Mouse (Mus musculus): ENCODE data around the gene Arid1b. TPM values are rescaled to one million over a fixed set of nuclear protein-coding genes. Genes with fewer than 3 reads are reported as not detected.

The Arid1b gene
- polyA plus RNA-seq, 1 experiment from 2014 or later: 5.2 TPM

DNA sequence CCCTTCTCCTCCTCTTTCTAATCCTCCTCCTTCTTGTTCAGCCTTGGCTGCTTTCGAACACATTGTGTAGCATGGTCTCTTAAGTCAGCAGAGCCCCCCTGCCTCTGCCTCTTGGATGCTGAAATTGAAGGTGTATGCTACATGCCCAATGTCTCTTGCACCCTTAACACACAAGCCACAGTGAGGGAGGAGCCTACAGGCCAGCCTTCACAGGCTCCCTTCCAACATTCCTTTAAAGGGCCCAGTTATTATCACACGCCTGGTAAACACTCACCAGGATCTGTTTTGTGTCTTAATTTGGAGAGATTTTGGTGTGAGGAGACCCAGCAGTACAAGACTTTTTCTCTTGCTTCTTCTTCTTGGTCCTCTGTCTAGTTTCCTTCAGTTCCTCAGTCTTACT is 122.9 kb downstream of the Arid1b start:
- no peaks in the 10 kb centered on the region for H3K9me3 ChIP-seq
- no peaks in the 10 kb centered on the region for H3K27me3 ChIP-seq (replicated peaks)
- H3K36me3 ChIP-seq: no peaks in the 10 kb centered on the region
- no peak for ATAC-seq (ENCODE audit: extremely low read depth, insufficient number of reproducible peaks, low FRiP score, low TSS enrichment)
- H3K27ac ChIP-seq (replicated peaks): 0 out of 2 replicates have a peak overlapping the region, but pooled peaks have one; percentile 32
- H3K4me1 ChIP-seq: peaks cover 67% of the 10 kb centered on the region
- 56% methylated on average over 2 of the region's 2 CpGs for WGBS
- H3K4me2 ChIP-seq: no peak overlapping the region
- no peak overlapping the region for H3K4me3 ChIP-seq
- no peak overlapping the region for H3K9ac ChIP-seq

GRCm38 (mm10) chr17:5118171-5118570 is 124.0 kb downstream of the Arid1b start:
- Histone ChIP-seq H3K27ac (replicated peaks) (0 out of 2 replicates have a peak overlapping the region, but pooled peaks have one; percentile 20), H3K4me2 (no peak overlapping the region), H3K36me3 (no peaks in the 10 kb centered on the region), H3K4me3 (no peak overlapping the region), H3K4me1 (peaks cover 65% of the 10 kb centered on the region), H3K27me3 (replicated peaks) (no peaks in the 10 kb centered on the region), H3K9ac (no peak overlapping the region), H3K9me3 (no peaks in the 10 kb centered on the region)
- no peak for ATAC-seq (ENCODE audit: extremely low read depth, insufficient number of reproducible peaks, low FRiP score, low TSS enrichment)
- WGBS: 55% methylated on average over 4 of the region's 4 CpGs

DNA sequence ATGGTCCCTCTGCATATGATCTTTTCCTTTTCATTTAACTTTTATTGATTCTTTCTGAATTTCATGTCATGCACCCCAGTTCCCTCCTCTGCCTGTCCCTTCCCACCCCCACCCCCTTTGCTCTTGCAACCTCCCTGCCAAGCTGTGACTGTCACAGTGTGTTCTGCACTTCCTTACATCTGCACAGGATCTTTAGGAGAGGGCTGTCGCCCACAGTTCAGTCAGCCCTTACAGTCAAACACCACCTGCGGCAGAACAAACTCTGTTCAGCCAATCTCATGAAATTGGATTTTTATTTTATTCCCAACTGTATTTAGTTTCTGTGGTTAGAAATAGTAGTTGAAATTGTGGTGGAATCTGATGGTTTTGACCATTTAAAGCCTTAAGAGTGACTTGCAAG is 130.5 kb downstream of the Arid1b start:
- Histone ChIP-seq H3K27ac (replicated peaks) (no peak overlapping the region), H3K4me3 (no peak overlapping the region), H3K9me3 (no peaks in the 10 kb centered on the region), H3K4me2 (no peak overlapping the region), H3K27me3 (replicated peaks) (no peaks in the 10 kb centered on the region), H3K4me1 (peaks cover 57% of the 10 kb centered on the region), H3K36me3 (peaks cover 11% of the 10 kb centered on the region), H3K9ac (no peak overlapping the region)
- 44% methylated on average over 2 of the region's 2 CpGs for WGBS
- ATAC-seq (ENCODE audit: extremely low read depth, insufficient number of reproducible peaks, low FRiP score, low TSS enrichment): no peak

- Histone ChIP-seq H3K4me2 (no peak overlapping the region), H3K9me3 (no peaks in the 10 kb centered on the region), H3K4me1 (peaks cover 51% of the 10 kb centered on the region), H3K27me3 (replicated peaks) (no peaks in the 10 kb centered on the region), H3K9ac (no peak overlapping the region), H3K4me3 (no peak overlapping the region), H3K36me3 (peaks cover 11% of the 10 kb centered on the region), H3K27ac (replicated peaks) (no peak overlapping the region)
- ATAC-seq (ENCODE audit: extremely low read depth, insufficient number of reproducible peaks, low FRiP score, low TSS enrichment): no peak
- 54% methylated on average over 5 of the region's 5 CpGs for WGBS
Measured at GRCm38 (mm10) chr17:5125084-5125855, 131.1 kb downstream of the Arid1b start.

GRCm38 (mm10) chr17:5125856-5126806 is 132.0 kb downstream of the Arid1b start:
- no peaks in the 10 kb centered on the region for H3K27me3 ChIP-seq (replicated peaks)
- H3K9me3 ChIP-seq: no peaks in the 10 kb centered on the region
- WGBS: 90% methylated on average over 5 of the region's 5 CpGs
- ATAC-seq (ENCODE audit: extremely low read depth, insufficient number of reproducible peaks, low FRiP score, low TSS enrichment): no peak
- peaks cover 11% of the 10 kb centered on the region for H3K36me3 ChIP-seq
- H3K27ac ChIP-seq (replicated peaks): no peak overlapping the region
- no peak overlapping the region for H3K9ac ChIP-seq
- H3K4me2 ChIP-seq: no peak overlapping the region
- H3K4me1 ChIP-seq: peaks cover 43% of the 10 kb centered on the region
- no peak overlapping the region for H3K4me3 ChIP-seq

DNA sequence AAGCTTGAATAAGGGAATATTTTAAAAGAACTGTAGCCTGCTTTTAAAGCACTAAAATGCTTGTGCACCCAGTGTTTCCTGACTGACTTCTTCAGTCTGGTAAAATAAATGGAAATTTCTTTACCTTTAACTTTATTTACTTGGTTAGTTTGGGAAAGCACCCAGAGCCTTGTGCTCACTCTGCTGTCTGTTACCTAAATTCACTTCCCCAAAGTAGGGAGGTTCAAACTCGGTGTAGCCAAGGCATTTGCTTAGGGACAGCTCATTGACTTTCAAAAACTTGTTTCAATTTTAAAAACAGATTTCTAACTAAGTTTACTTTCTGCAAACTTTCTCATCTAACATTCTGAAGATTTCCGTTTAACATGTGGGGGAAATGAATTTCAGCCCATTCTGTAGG is 135.5 kb downstream of the Arid1b start:
- no peak overlapping the region for H3K4me3 ChIP-seq
- no peak overlapping the region for H3K27ac ChIP-seq (replicated peaks)
- no peak overlapping the region for H3K9ac ChIP-seq
- H3K27me3 ChIP-seq (replicated peaks): no peaks in the 10 kb centered on the region
- no peaks in the 10 kb centered on the region for H3K9me3 ChIP-seq
- H3K4me1 ChIP-seq: peaks cover 26% of the 10 kb centered on the region
- H3K36me3 ChIP-seq: peaks cover 11% of the 10 kb centered on the region
- no peak for ATAC-seq (ENCODE audit: extremely low read depth, insufficient number of reproducible peaks, low FRiP score, low TSS enrichment)
- 77% methylated on average over 2 of the region's 2 CpGs for WGBS
- H3K4me2 ChIP-seq: no peak overlapping the region

GRCm38 (mm10) chr17:5130116-5130515 is 136.0 kb downstream of the Arid1b start:
- Histone ChIP-seq H3K4me2 (no peak overlapping the region), H3K36me3 (peaks cover 11% of the 10 kb centered on the region), H3K4me3 (no peak overlapping the region), H3K27me3 (replicated peaks) (no peaks in the 10 kb centered on the region), H3K27ac (replicated peaks) (no peak overlapping the region), H3K4me1 (peaks cover 21% of the 10 kb centered on the region), H3K9me3 (no peaks in the 10 kb centered on the region), H3K9ac (no peak overlapping the region)
- WGBS: 87% methylated on average over 4 of the region's 4 CpGs
- no peak for ATAC-seq (ENCODE audit: extremely low read depth, insufficient number of reproducible peaks, low FRiP score, low TSS enrichment)

DNA sequence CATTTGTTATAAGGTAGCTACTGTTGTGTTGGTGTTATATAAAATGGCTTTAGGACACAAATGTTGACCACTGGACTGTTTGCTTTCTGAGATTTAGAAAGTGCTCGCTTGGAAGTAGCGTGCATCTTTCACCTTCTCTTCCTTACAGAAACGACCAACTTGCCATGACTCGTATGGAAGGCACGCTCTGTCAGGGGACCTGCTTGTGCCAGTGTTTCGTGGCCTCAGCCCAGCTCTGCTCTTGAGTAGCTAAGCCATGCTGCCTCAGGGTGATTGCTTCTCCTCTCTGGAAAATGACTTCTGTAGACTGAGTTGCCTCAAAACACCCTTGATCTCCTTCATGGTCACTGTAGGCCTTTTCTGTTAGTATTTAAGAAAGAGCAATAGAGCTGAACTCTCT is 137.6 kb downstream of the Arid1b start:
- WGBS: 90% methylated on average over 6 of the region's 6 CpGs
- H3K4me2 ChIP-seq: no peak overlapping the region
- no peaks in the 10 kb centered on the region for H3K27me3 ChIP-seq (replicated peaks)
- no peak overlapping the region for H3K4me3 ChIP-seq
- H3K9me3 ChIP-seq: no peaks in the 10 kb centered on the region
- ATAC-seq (ENCODE audit: extremely low read depth, insufficient number of reproducible peaks, low FRiP score, low TSS enrichment): no peak
- H3K4me1 ChIP-seq: peaks cover 13% of the 10 kb centered on the region
- peaks cover 11% of the 10 kb centered on the region for H3K36me3 ChIP-seq
- no peak overlapping the region for H3K27ac ChIP-seq (replicated peaks)
- no peak overlapping the region for H3K9ac ChIP-seq

DNA sequence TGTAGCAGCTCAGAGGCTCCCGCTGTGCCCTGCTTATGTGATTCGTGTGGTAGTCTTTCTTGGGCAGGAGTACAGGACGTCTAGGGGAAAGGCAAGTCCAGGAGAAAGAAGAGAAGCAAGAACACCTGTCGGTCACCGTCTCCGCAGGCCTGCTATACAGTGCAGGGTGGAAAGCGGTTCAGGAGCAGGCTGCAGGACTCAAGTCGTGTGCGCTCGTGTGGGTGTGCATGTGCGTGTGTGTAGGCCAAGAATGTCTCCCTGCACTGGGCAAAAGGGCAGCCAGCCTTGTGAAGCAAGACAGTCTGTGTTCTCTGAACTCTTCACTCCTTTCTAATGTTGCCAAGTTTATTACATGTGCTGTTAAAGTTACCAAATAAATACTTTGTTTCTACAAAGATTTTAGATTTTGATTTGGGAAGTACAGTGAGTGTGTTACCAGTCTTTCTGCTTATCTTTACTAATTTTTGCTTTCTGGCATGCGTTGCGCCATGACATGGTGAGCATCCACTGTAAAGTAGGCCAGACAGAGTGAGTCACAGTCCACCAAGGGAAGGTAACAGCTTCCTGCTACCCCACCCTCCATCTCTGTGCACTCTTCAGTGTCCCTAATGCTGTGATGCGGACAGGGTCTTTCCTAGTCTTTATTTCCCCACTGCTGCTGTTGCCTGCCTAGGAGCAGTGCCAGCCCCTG is 138.3 kb downstream of the Arid1b start:
- WGBS: 85% methylated on average over 14 of the region's 14 CpGs
- peaks cover 8% of the 10 kb centered on the region for H3K4me1 ChIP-seq
- no peak overlapping the region for H3K4me2 ChIP-seq
- H3K9ac ChIP-seq: no peak overlapping the region
- H3K36me3 ChIP-seq: peaks cover 4% of the 10 kb centered on the region
- no peaks in the 10 kb centered on the region for H3K27me3 ChIP-seq (replicated peaks)
- H3K27ac ChIP-seq (replicated peaks): no peak overlapping the region
- H3K4me3 ChIP-seq: no peak overlapping the region
- no peak for ATAC-seq (ENCODE audit: extremely low read depth, insufficient number of reproducible peaks, low FRiP score, low TSS enrichment)
- H3K9me3 ChIP-seq: no peaks in the 10 kb centered on the region

GRCm38 (mm10) chr17:5132987-5133355 is 138.8 kb downstream of the Arid1b start:
- Histone ChIP-seq H3K9me3 (no peaks in the 10 kb centered on the region), H3K4me2 (no peak overlapping the region), H3K27ac (replicated peaks) (no peak overlapping the region), H3K4me1 (peaks cover 12% of the 10 kb centered on the region), H3K27me3 (replicated peaks) (no peaks in the 10 kb centered on the region), H3K9ac (no peak overlapping the region), H3K36me3 (no peaks in the 10 kb centered on the region), H3K4me3 (no peak overlapping the region)
- no peak for ATAC-seq (ENCODE audit: extremely low read depth, insufficient number of reproducible peaks, low FRiP score, low TSS enrichment)
- 87% methylated on average over 7 of the region's 7 CpGs for WGBS

- Histone ChIP-seq H3K9me3 (no peaks in the 10 kb centered on the region), H3K36me3 (no peaks in the 10 kb centered on the region), H3K9ac (no peak overlapping the region), H3K27ac (replicated peaks) (no peak overlapping the region), H3K27me3 (replicated peaks) (no peaks in the 10 kb centered on the region), H3K4me2 (no peak overlapping the region), H3K4me1 (peaks cover 15% of the 10 kb centered on the region), H3K4me3 (no peak overlapping the region)
- WGBS: 68% methylated on average over 8 of the region's 8 CpGs
- ATAC-seq (ENCODE audit: extremely low read depth, insufficient number of reproducible peaks, low FRiP score, low TSS enrichment): no peak
Measured at GRCm38 (mm10) chr17:5133831-5134230, 139.7 kb downstream of the Arid1b start.
